Mouse (Mus musculus) forelimb bud, embryonic 11.5 days (tissue): Measurements from ENCODE around the gene Bri3.
A peak's percentile ranks its signal among the peaks of the same experiment; 100 is the strongest.

ENCODE experiments used
- DNase-seq: peaks from one replicate; pipeline ENCODE4 v3.0.0-alpha.2; 2012; ENCODE audit warnings: low read depth, low spot score

The Bri3 gene

DNA sequence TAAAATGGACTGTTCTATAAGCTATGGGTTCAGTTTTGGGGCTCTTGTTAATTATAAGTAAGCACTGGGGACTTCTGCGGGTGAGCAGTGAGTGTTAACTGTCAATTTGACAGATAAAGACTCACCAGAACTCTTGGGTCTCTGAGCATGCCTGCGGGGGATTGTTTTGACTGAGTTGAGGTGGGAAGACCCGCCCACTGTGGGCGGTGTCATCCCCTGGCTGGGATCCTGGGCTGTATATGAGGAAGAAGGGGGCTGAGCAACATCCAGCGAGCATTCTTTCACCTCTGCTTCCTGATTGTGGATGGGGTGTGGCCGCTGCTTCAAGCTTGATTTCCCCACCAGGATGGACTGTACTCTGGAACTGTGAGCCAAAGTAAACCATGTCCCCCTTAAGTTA lies 10.0 kb upstream of the Bri3 start:
- no peak for DNase-seq

DNA sequence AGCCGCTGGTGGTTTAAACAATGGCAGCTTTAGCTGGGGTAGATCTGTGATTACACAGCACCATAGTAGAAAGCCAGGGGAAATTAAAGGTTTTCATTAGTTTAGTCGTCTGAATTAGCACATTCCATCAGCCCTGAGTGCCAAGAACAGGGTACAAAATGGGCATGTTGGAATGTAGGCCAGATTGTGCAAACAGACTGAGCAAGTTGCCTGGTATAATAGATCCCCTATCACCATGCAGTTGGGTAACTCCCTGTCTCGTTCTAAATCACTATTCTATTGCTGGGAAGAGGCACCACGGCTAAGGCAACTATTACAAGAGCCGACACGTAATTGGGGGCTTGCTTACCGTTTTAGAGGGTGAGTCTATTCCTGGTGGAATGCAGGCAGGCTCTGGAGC lies 9.5 kb upstream of the Bri3 start:
- no peak for DNase-seq

DNA sequence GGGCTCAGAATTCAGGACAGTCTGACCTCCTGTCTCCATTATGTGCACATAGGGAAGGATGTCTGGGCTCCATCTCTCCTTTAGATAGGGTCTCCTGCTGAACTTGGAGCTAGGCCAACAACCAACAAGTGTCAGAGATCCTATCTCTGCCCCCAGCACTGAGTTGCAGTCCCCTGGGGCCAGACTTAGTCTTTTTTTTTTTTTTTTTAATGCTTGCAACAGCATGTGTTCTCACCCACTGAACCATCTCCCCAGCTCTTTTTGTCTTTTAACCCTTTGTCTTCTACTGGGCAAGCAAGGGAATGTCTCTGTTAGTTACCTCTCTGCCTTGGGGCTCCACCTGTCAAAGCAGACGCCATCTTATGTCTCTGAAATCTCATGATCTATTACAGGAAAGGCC lies 5.3 kb upstream of the Bri3 start:
- DNase-seq, result no peak

DNA sequence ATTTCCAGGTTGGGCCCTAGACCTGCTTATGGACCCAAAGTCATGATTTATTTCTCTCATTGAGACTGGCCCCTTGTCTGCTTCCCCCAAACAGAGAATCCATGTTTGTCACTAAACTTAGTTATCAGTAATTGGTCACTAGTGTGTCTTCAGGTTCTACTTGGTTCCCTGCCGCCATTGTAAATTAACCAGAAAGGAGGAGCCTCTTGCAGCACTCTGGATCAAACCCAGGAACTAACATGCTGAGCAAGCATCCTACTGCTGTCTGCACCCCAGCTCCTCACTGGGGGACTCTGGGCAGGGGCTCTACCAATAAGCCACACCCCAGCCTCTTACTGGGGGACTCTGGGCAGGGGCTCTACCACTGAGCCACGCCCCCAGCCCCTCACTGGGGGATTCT lies 1.4 kb downstream of the Bri3 start:
- DNase-seq, result no peak

DNA sequence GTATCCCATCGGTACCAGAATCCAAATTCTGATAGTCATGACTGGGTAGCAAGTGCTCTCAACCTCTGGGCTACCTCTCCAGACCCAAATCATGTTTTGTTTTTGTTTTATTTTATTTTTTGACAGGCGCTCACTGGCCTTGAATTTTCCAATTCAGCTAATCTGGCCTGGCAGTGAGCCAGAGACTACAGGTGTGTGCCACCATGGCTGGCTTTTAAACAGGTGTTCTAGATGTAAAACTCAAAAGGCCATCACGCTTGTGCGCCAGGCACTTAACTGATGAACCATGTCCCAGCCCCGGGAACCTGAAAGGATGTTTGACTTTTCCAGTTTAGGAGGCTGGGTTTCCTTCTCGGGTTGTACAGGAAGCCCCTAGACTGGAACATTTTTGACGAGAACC lies 2.4 kb downstream of the Bri3 start:
- no peak for DNase-seq

DNA sequence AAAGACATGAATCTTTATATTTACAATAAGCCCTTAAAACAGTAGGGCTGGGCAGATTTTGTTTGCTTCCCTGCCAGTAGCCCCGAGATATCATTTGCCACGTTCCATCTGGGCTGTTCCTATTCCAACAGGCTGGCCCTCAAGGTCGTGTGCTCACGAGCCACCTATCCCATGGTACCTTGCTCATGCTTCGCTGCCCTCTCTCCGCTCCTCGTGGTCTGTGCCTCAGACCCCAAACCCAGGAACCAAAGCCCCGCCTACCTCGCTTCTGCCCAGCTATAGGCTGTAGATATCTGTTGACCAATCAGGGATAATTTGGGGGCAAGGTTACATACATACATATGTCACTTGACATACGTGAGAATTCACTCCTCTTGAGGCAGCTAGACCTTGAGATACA lies 3.1 kb downstream of the Bri3 start:
- no peak for DNase-seq

DNA sequence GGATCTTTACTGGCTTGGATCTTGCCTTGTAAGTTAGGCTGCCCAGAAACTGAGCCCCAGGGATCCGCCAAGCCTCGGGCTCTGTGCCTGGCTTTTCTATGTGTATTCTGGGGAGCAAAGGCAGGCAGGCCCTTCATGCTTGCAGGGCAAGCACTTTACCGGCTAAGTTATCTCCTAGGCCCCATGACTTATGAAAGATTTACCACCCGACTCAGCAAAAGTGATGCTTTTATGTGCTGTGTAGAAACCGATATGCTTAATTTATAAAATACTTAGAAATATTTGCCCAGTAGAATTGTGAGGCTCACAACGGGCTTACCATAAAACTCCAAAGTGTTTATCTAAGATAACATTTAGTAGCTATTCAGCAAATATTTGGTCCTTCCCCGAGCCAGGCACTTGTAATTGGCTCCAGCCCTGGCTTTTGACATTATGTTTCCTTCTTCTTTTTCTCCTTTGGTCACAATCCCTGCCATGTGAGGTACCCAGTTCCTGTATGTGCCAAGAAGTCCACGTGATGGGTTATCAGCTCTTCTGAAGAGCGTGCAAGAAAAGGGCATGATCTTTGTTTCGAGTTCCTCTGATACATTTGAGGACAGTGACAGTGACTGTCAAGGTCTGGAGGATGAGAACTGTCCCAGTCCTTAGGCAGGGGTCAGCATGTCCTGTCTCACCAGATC lies 3.8 kb downstream of the Bri3 start:
- no peak for DNase-seq

DNA sequence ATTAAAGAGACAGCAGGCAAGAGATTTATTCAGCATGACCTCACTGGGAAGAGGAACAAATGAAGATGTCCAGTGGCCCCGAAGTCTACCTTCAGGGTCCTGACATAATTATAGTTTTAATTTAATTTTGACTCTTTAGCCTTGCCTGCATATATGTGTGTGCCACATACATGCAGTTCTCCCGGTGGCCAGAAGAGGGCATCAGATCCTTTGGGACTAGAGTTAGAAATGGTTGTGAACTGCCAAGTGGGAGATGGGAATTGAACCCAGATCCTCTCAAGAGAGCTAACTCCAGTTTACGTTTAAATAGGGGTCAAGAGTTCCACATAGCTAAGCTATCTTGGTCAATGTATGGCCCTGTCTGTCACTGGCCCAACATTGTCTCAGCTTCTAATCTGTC lies 5.6 kb downstream of the Bri3 start:
- DNase-seq, result no peak

DNA sequence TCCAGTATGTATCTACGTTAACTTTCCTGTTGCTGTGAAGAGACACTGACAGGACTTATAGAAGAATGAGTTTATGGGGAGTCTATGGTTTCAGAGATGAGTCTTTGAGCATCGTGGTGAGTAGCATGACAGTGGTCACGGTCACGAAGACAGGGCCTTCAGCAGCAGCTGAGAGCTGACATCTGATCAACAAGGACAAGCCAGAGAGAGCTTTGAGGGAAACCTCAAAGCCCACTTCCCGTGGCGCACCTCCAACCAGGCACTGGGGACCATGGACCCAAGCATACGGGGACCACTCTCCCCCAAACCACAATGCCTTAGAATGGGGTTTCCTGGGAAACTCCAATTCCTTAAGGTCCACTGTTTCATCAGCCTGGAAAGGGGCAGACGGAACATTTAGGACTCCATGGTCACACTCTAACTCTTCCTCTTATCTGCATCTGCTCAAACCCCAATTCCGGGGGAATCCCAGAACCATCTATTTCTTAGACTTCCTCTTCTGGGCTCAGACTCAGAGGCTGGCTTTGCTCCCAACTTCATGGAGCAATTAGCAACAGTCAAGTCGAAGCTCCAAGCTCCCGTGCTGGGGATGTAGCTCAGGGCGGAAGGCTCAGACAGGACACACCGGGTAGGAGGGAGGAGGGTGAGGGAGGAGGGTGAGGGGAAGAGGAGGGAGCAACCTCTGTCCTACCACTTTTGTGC lies 7.8 kb downstream of the Bri3 start:
- no peak for DNase-seq

DNA sequence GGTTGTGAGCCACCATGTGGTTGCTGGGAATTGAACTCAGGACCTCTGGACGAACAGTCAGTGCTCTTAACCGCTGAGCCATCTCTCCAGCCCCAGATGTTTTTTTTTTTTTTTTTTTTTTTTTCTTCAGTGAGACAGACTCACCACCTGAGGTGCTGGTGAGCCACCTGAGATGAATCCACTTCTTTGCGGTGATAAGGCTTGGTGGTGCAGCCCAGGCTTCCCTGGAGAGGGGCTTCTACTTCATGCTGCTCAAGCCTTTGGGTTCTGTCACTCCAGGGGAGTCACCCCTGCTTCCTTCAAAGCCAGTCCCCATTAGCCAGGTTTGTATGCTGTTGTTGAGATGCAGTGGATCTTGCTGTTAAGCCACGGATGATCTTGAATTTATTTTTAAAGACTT lies 9.0 kb downstream of the Bri3 start:
- no peak for DNase-seq

DNA sequence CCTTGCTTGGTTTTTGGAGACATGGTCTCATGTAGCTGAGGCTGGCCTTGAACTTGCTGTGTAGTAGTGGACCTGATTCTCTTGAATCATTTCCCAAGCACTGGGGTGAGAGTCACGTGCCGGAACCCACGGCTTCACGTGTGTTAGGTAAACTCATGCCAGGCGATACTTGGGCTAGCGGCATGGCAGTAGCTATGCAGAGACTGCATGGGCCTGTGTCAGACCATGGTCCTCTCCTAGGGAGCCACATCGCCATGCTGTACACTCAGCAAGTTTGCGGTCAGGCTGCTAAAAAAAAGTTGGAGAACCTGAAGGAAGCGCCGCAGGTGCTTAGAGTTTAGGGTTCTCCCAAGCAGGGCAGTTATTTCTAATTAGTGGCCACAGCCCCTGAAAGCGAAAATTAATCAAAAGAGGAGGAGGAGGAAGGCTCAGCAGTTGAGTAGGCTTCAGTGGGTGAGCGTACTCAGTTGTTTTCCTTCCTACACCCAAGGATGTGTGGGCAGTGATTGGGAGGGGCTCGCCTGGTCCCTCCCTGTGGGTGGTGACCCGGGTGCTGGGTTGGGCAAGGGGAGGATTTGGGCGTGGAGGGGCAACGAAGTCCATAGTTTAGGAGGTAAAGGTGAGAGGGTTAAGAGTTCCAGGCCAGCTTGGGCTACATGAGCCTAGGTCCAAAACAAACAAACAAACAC lies 10.0 kb downstream of the Bri3 start:
- DNase-seq, result no peak

DNA sequence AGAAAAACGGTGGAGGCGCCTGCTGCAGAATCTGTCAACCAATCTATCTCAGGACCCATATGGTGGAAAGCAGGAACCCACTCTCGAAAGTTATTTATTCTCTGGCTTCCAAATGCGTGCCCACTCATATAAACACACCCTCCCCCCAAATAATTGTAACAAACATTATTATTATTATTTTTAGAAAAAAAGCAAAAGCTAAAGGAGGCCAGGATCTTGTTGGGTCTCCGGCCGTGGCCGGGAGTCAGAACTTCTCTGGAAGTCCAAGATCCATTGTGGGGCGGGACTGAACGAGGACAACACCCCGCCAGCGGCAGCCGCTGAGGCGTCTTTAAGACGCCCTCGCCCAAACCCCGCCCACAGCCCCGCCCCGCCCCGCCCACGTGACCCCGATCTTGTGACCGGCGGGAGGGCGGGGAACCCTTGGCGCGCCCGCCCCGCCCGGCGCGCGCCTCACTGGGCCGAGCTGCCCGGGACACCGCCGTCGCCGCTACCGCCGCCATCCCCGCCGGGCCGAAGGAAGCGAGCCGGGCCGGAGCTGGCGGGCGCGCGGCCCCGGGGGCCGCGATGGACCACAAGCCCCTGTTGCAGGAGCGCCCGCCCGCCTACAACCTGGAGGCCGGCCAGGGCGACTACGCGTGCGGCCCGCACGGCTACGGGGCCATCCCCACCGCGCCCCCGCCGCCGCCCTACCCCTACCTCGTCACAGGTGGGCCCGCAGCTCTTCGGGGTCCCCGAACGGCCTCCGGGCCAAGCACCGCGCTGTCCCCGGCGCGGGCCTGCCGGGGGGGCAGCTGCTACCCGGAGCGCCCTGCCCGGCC lies 10.8 kb downstream of the Bri3 start:
- DNase-seq, result peak; percentile 70

DNA sequence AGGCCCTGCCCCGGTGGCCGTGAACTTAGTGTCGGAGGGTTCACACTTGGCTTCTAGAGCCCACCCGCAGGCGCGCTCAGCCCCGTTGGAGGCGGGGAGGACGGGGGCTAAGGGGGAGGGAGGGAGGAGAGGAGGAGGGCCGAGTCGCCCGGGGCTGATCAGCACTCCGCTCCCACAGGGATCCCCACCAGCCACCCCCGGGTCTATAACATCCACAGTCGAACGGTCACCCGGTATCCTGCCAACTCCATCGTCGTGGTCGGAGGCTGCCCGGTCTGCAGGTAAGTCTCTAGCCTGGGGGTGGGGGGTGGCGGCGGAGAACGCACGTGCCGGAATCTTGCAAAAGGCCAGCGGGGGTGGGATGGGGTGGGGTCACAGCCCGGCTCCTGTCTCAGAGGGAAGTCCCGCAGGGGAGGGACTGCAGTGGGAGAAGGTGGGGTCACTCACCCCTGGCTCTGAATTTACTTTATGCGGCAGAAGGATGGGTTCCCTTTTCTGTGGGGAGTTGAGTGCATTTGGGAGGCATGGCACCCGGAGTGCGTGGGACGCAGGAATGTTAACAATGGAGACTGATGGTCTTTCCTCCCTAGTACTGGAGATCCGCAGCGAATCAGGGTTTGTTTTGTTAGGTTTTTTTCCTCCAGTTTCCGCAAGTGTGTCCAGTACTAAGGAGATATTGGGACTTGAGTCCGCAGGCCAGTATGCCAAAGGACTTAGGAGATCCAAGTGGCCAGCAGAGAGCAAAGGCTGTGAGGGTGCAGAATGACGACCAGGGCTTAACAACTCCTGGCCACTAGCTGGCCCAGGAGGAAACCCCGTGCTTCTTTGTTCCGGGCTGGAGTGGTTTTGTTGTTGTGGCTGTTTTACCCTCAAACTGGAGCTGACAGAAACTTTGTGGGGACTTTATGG lies 11.6 kb downstream of the Bri3 start:
- peak; percentile 69 for DNase-seq

DNA sequence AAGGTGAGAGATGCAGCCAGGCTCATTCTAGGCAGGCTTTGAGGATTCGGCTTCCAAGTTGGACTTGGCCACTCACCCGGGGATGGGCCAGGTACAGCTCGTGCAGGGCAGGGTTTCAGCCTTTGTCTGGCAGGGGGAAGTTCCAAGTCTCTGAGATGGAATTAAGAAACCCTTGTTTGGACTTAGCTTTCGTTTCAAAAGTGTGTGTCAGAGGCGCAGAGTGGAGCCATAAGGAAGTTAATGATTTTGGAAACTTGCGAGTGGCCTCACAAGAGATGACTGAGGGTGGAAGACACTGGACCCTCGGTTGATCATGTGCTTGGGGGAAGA lies 12.3 kb downstream of the Bri3 start:
- DNase-seq, result no peak

DNA sequence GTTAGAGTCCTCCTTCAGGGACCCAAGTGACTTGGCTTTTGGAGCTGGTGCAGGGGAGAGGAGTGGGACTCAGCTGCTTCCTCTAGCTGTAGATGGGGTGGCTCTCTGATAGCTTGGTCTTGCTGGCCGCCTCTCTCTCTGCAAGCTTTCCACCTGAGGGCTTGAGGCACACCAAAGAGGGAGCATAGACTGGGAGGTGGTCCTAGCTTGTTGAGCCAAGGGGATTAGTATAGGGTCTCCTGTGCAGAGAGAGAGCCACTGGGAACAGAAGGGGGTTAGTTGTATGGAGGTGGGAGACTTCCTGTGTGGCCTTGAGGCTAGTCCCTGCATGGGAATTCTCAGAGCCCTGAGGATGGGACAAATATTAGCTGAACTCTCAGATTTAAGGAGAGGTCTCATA lies 12.7 kb downstream of the Bri3 start:
- no peak for DNase-seq

DNA sequence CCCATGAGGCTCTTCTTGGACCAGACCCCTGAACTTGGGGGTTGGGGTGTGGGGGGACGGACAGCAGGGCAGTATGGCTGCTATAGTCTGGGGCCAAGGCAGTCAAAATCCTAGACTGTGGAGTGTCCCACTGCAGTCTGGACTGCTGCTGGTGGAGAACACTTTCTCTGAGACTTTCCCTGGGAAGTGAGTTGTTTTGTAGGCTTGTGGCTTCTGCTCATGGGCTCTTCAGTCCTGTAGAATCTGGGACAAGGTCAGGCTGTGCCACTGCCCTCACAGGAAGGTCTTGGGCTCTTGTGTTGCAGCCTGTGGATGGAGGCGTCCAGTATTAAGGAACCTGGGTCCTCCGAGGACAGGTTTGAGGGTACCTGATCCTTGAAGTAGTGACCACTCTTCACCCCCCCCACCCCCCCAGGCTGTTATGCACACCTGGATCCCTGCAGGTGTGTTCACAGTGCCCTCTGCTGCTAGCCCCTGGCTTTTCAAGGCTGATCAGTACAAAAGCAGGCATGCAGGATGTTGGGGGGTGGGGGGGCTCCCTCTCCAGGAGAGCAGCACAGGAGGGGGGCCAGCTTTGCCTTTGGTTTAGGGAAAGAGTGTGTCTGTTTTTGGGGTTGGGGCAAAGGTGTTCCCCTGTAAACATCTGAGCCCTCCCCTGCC lies 13.3 kb downstream of the Bri3 start:
- DNase-seq, result no peak

DNA sequence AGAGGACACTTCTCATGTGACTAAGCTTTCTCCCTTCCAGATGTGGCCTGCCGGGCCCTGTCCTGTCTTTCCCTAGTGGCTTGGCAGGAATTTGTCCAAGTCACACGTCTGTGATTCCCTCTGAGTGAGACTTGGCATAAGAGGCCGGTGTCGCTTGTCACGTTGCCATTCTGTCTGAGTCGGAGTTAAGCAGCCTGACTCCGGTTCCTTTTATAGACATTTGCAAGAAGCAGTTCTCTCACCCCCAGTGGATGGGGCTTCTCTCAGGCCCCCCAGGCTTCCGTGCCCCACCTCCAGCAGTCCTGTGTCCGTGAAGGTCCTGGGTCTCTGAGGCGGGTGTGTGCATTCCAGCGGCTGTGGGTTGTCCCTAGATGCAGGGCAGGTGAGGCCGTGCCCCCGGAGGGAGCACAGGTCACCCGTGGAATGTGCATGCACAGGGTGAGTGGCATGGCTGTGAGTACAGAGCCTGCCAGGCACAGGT lies 13.9 kb downstream of the Bri3 start:
- no peak for DNase-seq

DNA sequence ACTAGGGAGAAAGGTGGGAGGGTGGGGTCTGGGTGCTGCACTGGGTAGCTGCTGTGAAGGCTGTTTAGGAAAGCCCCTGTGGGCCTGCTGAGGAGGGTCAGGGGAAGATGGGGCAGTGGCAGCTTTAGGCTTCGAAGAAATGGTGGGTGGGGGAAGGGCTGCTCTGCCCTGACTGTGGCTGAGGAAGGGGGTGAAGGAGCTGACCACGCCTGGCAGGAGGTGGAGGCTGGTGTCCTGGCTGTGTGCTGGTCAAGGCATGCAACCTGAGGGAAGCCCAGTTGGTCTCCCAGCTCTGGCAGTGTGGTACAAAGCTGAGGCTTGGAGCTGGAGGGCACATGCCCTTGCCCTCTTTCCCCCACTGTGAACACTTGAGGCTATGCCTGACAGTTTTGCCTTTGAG lies 14.4 kb downstream of the Bri3 start:
- no peak for DNase-seq

DNA sequence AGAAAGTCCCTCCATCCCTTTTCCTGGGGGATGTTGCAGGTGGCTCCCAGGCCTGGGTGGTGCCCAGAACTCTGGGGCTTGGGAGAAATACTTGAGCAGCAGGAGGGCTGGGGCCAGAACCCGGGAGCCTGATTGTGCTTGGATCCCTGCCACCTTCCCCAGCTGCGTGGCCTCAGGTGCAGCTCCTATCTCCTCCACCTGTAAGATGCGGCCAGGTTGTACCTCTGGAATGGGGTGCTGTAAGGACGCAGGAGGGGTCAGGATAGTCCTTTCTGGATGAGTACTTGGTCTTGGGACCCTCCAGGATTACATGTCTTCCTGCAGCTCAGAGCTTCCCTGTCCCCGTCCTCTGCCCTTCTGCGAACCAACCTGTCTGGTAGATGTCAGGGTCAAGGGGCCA lies 15.0 kb downstream of the Bri3 start:
- DNase-seq, result no peak

DNA sequence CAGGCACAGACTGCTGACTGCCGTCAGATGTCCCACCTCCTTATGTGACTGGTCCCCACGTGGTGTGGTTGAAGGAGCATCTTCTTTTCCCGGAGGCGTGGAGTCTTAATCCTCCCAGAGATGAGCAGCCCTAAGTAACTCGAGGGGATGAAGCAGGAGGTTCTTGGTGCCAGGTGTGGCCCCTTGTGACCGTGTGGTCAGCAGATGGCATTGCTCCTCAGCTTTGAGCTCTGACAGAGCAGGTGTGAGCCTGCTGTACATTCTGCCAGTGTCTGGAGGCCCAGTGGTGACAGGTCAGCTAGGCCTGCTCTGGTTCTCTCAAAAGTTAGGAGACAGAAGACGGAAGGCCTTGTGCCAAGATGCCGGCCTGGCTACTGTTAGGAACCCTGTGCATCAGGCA lies 16.2 kb downstream of the Bri3 start:
- no peak for DNase-seq

DNA sequence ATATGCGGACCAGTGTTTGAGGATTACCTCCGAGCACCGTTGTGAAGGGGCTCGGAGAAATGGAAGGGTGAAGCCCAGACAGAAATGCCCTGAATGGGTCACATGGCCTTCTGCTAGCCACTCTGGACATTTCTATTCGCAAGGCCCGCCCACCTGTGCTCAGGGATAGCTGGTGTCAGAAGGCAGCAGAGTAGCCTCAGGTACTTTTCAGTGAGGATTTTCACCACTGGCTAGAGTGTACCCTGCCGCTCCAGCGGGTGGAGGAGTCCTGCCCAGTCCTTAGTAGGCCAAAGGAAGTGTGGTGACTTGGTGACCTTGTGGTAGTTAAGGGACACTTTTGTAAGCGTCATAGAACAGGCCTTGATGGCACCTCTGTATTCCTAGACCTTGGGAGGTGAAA lies 17.1 kb downstream of the Bri3 start:
- no peak for DNase-seq
